Mouse (Mus musculus) ES-E14 (cell line): ENCODE measurements around the gene Hsf5. TPM values are rescaled to one million over a fixed set of nuclear protein-coding genes. Genes with fewer than 3 reads are reported as not detected.

ENCODE experiments used
- DNase-seq: peaks from one replicate; pipeline ENCODE4 v3.0.0-alpha.2; 2013; ENCODE audit warnings: low read depth, low spot score
- H3K27ac ChIP-seq: 2 replicates; pipeline ENCODE4 v1.5.1; 2012; ENCODE audit warnings: low read depth, mild to moderate bottlenecking, low read length, moderate library complexity, mixed read lengths; ENCODE audit not compliant: poor library complexity, insufficient read depth, severe bottlenecking
- H3K36me3 ChIP-seq: 2 replicates; pipeline ENCODE4 v1.6.1; 2012; ENCODE audit warnings: mild to moderate bottlenecking, low read length, moderate library complexity, mixed read lengths; ENCODE audit not compliant: control insufficient read depth, poor library complexity, insufficient read depth, severe bottlenecking
- H3K4me1 ChIP-seq, 2 experiments: fragments of 150-350 bp in 1 of 2; sonication (generic) in 1 of 2; 2 replicates each; pipeline ENCODE4 v1.6.1; 2012; ENCODE audit warnings: low read length in 2 of 2, mild to moderate bottlenecking in 1 of 2, mixed read lengths in 1 of 2; ENCODE audit not compliant: control insufficient read depth in 2 of 2, insufficient read depth in 2 of 2, poor library complexity in 1 of 2
- H3K4me3 ChIP-seq, 2 experiments: fragments of 150-350 bp in 1 of 2; sonication (generic) in 1 of 2; 2 replicates each; pipeline ENCODE4 v1.5.1; 2012; ENCODE audit warnings: low read length in 2 of 2, low read depth in 1 of 2, mild to moderate bottlenecking in 1 of 2, mixed read lengths in 1 of 2; ENCODE audit not compliant: insufficient read depth in 1 of 2, poor library complexity in 1 of 2, severe bottlenecking in 1 of 2
- H3K9ac ChIP-seq: 2 replicates; pipeline ENCODE4 v1.6.1; 2012; ENCODE audit warnings: low read depth, mild to moderate bottlenecking, low read length, mixed read lengths; ENCODE audit not compliant: poor library complexity, insufficient read depth, severe bottlenecking
- H3K9me3 ChIP-seq: fragments of 150-350 bp; sonication (generic); 2 replicates; pipeline ENCODE4 v1.6.1; 2012; ENCODE audit warnings: low read depth, mild to moderate bottlenecking, low read length; ENCODE audit not compliant: control insufficient read depth, insufficient read depth
- CHD2 ChIP-seq: IDR thresholded peaks from 2 replicates; pipeline ENCODE4 v1.6.1; 2014; ENCODE audit warnings: mild to moderate bottlenecking, low read depth, low read length, inconsistent platforms
- HCFC1 ChIP-seq: IDR thresholded peaks from 2 replicates; pipeline ENCODE4 v1.6.1; 2012; ENCODE audit warnings: low read length, inconsistent platforms, borderline replicate concordance; ENCODE audit not compliant: insufficient read depth
- MAFK ChIP-seq: IDR thresholded peaks from 2 replicates; pipeline ENCODE4 v1.6.1; 2014; ENCODE audit warnings: mild to moderate bottlenecking, low read depth, low read length, inconsistent platforms; ENCODE audit not compliant: insufficient read depth
- ZC3H11A ChIP-seq: IDR thresholded peaks from 2 replicates; pipeline ENCODE4 v1.6.1; 2012; ENCODE audit warnings: low read depth, mild to moderate bottlenecking, inconsistent platforms, low read length, borderline replicate concordance
- ZNF384 ChIP-seq: IDR thresholded peaks from 2 replicates; pipeline ENCODE4 v1.6.1; 2012; ENCODE audit warnings: low read depth, low read length, inconsistent platforms
- in situ Hi-C, 2 experiments: fragments of 600-800 bp; cut with MboI; formaldehyde crosslinking; loops; one replicate each; pipeline ENCODE4 v1.15.1; 2025; ENCODE audit warnings: low sequenced_read_pairs in 2 of 2, inconsistent platforms in 1 of 2; ENCODE audit not compliant: unreplicated experiment in 2 of 2
- total RNA-seq: library from RNA; depleted of rRNA; stranded (reverse); fragments of 300-350 nt; gene quantifications from 2 replicates; pipeline ENCODE4 v1.2.3, GENCODE M21; 2012

The Hsf5 gene
- total RNA-seq, 1 experiment = 0.40 TPM

GRCm38 (mm10) chr11:87615952-87616351 is 1.0 kb upstream of the Hsf5 start:
- no peak overlapping the region for H3K9ac ChIP-seq
- no peak overlapping the region for H3K27ac ChIP-seq
- TF ChIP-seq HCFC1 = no peak
- TF ChIP-seq CHD2 = no peak
- TF ChIP-seq ZNF384 = no peak
- no peak for TF ChIP-seq MAFK
- no peak for TF ChIP-seq ZC3H11A
- in situ Hi-C loops = no loop called here
- peaks cover 25% of the 10 kb centered on the region for H3K36me3 ChIP-seq
- DNase-seq = no peak
- no peak overlapping the region for H3K4me3 ChIP-seq
- 0 out of 4 replicates have a peak, but pooled peaks cover 0 to 2% of the 10 kb centered on the region in 2 experiments for H3K4me1 ChIP-seq
- H3K9me3 ChIP-seq = no peaks in the 10 kb centered on the region

- DNase-seq = no peak
- Histone ChIP-seq H3K9me3 (no peaks in the 10 kb centered on the region), H3K36me3 (peaks cover 9% of the 10 kb centered on the region), H3K9ac (peak overlapping the region; percentile 41), H3K4me1 (0 out of 4 replicates have a peak, but pooled peaks cover 0 to 2% of the 10 kb centered on the region in 2 experiments), H3K4me3 (peak overlapping the region in 1 of 2 experiments; percentile 61; a peak in 3 of 4 replicates), H3K27ac (no peak overlapping the region)
- in situ Hi-C loops = no loop called here
- TF ChIP-seq ZC3H11A = no peak
- TF ChIP-seq MAFK = no peak
- no peak for TF ChIP-seq HCFC1
- no peak for TF ChIP-seq CHD2
- no peak for TF ChIP-seq ZNF384
These were observed 642 bp downstream of the Hsf5 start for GRCm38 (mm10) chr11:87617606-87618005.

- H3K36me3 ChIP-seq = no peaks in the 10 kb centered on the region
- no peaks in the 10 kb centered on the region for H3K9me3 ChIP-seq
- H3K27ac ChIP-seq = no peak overlapping the region
- DNase-seq = no peak
- in situ Hi-C loops = no loop called here
- H3K4me3 ChIP-seq = no peak overlapping the region
- H3K4me1 ChIP-seq = no peaks in the 10 kb centered on the region
- TF ChIP-seq MAFK (no peak), HCFC1 (no peak), ZC3H11A (no peak), ZNF384 (no peak), CHD2 (no peak)
- no peak overlapping the region for H3K9ac ChIP-seq
These were observed 6.2 kb downstream of the Hsf5 start for GRCm38 (mm10) chr11:87623160-87623559.

GRCm38 (mm10) chr11:87629859-87630258 is 12.9 kb downstream of the Hsf5 start:
- in situ Hi-C loops = no loop called here

GRCm38 (mm10) chr11:87638793-87639192 is 21.8 kb downstream of the Hsf5 start:
- in situ Hi-C loops = no loop called here
- Histone ChIP-seq H3K9ac (peak overlapping the region; percentile 69), H3K4me3 (peak overlapping the region; percentile 47 to 54), H3K9me3 (no peaks in the 10 kb centered on the region), H3K36me3 (no peaks in the 10 kb centered on the region), H3K4me1 (no peaks in the 10 kb centered on the region), H3K27ac (no peak overlapping the region)
- no peak for DNase-seq
- no peak for TF ChIP-seq CHD2
- TF ChIP-seq MAFK = no peak
- no peak for TF ChIP-seq ZC3H11A
- TF ChIP-seq ZNF384 = no peak

More at GRCm38 (mm10) chr11:87629859-87630258, 12.9 kb downstream of the Hsf5 start:
- no peak overlapping the region for H3K27ac ChIP-seq
- no peaks in the 10 kb centered on the region for H3K36me3 ChIP-seq
- no peak overlapping the region for H3K9ac ChIP-seq
- H3K4me1 ChIP-seq = no peaks in the 10 kb centered on the region
- DNase-seq = peak; percentile 45
- H3K4me3 ChIP-seq = no peak overlapping the region
- no peaks in the 10 kb centered on the region for H3K9me3 ChIP-seq
- TF ChIP-seq ZC3H11A = peak; percentile 47; the same call in 1 of the 2 replicates
- TF ChIP-seq MAFK = no peak
